Mouse (Mus musculus): Measurements from ENCODE around the gene Stx16.

Gene Stx16

DNA sequence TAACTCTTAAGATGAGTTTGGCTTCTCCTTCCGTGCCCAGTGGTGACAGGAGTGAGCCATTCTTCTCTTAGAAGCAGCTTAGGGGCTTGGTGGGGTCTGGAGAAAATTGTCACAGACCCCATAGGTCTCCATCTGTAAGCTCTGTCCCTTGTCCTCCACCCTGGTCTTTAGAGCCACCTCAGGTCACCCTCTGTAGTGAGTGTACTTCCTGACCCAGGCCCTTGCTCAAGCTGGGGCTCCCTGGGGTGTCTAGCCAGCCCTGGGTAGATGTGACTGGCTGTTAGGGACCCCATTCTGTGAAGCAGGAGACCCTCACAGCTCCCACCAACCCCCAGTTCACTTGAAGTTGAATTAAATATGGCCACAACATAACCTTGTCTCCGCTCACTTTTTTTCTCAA, 46.2 kb downstream of the Stx16 start:
- intact Hi-C loops (cut with DNase I): no loop called here

DNA sequence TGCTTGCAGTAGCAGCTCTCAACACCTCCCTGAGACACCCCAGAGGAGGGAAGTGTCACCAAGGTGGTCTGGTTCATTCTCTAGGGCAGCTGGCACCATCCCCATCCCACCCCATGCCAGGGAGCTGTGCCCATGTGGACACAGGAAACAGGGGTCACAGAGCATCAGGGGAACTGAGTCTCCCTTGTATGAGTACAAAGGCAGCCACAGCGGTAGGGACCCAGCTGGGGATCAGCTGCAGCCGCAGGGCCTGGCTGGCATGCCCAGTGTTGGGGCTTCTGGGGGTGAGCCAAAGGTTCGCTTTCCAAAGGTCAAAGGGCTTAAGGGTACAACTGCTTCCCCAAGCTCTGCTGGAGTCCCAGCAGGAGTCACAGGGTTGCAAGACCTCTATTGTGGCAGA, 47.6 kb downstream of the Stx16 start:
- intact Hi-C loops (cut with DNase I): no loop called here

DNA sequence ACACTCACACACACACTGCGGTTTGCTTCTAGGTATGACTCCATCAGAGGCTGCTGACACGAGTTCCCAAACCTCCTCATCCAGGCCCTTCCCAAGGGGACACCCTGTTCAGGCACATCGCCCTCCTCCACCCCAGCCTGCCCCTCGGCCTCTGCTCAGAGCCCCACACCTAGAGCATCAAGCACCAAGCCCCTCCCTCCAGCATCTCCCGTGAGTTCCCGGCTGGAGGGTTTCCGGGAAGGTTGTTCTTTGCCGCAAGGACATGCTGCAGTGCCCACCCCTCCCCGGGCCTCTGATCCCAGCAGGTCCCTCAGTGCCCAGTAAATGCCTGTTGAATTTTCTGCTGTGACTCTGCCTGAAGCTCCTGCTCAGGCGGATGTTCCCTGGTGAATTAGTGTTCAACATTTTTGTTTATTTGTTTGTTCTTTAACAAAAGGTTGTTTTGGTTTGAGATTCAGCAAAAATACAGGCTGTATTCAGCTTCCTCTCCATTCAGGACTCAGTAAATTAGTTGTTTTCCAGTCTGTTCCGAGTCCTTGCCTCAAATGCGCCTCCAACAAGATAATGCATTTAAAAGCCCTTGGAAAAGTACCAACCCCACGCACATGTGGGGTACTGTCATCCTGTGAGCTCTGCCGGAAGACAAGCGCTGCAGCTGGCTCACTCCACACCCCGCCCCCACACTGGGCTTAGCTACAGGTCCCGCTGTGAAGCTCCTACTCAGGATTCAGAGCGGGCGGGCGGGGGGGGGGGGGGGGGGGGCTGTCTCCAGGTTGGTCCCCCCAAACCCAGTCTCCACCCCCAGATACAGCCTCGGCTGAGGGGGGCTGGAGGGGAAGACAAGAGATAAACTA, 50.6 kb downstream of the Stx16 start:
- intact Hi-C loops (cut with DNase I): no loop called here

DNA sequence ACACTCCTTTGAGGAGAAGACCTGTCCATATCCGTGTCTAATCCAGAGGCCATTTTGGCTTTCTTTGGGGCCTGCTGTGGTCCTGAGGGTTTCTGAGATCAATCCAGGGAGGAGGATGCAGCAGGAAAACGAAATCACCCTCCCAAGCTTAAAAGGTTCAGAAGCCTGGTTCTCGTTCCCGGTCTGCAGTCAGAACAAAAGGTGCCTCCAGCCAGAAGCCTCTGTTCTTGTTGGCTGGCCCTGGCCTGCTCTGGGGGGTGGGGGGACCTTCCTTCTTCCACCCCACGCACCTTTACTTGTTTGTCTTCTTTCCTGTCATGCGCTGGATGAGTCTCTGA, 51.2 kb downstream of the Stx16 start:
- intact Hi-C loops (cut with DNase I): no loop called here

DNA sequence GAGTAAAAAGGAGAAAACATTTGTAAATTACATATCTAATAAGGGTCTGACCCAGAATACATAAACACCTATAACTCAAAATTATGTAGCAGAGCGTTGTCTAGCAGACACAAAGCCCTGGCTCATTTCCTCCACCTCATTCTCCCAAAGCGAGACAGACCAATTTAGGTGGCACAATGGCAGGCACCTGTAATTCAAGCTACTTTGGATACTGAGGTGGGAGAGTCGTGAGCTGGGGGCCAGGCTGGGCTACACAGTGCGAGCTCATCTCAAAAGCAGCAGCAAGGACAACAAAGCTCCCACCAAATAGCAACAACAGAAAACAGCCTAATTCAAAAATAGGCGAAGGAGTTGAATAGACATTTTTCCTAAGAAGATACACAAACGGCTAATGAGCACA, 52.8 kb downstream of the Stx16 start:
- intact Hi-C loops (cut with DNase I): no loop called here

DNA sequence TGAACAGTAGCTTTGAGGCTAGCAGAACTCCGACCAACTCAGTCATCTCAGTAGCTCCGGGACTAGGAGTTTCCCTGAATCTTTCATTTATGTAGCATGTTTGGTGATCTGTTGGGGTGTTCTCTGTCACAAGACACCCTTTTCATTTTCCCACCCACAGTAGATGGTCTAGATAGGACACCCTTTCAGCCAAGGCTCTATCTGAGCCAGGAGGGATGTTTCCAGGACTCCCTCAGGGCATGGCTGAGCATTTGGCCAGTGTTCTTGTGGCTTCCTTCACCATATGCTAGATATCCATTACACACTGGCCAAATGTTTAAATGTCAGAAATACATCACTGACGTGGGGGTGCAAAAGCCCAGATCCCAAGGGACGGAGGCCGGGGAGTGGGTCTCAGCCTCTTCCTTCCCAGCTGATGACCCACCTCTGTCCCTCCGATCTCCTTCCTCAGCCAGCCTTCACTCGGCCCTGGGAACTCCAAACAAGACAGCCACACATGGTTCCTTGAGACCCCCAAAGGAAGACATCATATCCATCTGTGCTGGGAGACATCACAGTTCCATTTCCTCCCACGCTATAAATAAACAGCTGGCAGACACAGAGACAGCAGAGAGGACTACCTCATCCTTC, 54.5 kb downstream of the Stx16 start:
- intact Hi-C loops (cut with DNase I): no loop called here

DNA sequence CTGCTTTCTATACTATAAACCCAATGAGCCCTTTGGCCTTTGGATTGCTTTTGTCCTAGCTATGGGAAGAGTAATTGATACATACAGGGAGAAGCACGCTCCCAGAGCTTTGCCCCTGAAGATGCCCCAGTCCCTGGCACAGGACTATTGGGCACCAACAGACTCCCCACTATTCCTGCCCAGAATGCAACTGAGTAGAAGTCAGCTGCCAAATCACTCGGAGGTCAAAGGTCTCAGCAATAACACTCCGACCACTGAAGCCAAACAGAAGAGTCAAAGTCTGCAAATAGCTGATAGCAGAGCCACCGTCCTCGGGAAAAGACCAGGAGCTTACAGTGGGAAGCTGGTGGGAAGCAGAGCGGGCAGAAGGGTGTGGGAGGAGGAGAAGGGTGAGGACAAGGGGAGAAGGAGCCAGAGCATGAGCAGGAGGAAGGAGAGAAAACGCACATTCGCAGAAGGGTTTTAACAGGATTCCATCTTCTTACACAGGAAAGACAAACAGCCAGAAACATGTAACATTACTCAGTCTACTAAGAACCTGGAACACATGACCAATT, 56.4 kb downstream of the Stx16 start:
- intact Hi-C loops (cut with DNase I): no loop called here

All from adrenal gland (tissue).